Mouse (Mus musculus) embryonic facial prominence, embryonic 12.5 days (tissue): ENCODE data around the gene Tpgs1. TPM values are rescaled to one million over a fixed set of nuclear protein-coding genes. Genes with fewer than 3 reads are reported as not detected.

Source experiments
- ATAC-seq: fragments of 200-750 bp; cut with Nextera tagmentation; 2 replicates; pipeline ENCODE4 v1.8.0; 2017; ENCODE audit not compliant: insufficient number of reproducible peaks, insufficient read depth, low FRiP score, low TSS enrichment
- H3K27ac ChIP-seq: fragments of 300-500 bp; sonication (generic); 2 replicates; pipeline ENCODE4 v1.5.1; 2016; ENCODE audit warnings: mild to moderate bottlenecking
- H3K27me3 ChIP-seq: fragments of 300-500 bp; sonication (generic); 2 replicates; pipeline ENCODE4 v1.6.1; 2016; ENCODE audit warnings: mild to moderate bottlenecking, moderate library complexity
- H3K36me3 ChIP-seq: fragments of 300-500 bp; sonication (generic); 2 replicates; pipeline ENCODE4 v1.6.1; 2016; ENCODE audit warnings: mild to moderate bottlenecking
- H3K4me1 ChIP-seq: fragments of 300-500 bp; sonication (generic); 2 replicates; pipeline ENCODE4 v1.6.1; 2016
- H3K4me2 ChIP-seq: fragments of 300-500 bp; sonication (generic); replicated peaks from 2 replicates; pipeline ENCODE4 v1.6.1; 2016; ENCODE audit warnings: mild to moderate bottlenecking, moderate library complexity
- H3K4me3 ChIP-seq: fragments of 300-500 bp; sonication (generic); 2 replicates; pipeline ENCODE4 v1.5.1; 2016; ENCODE audit warnings: mild to moderate bottlenecking
- H3K9ac ChIP-seq: fragments of 300-500 bp; sonication (generic); 2 replicates; pipeline ENCODE4 v1.6.1; 2016; ENCODE audit warnings: mild to moderate bottlenecking, moderate library complexity
- H3K9me3 ChIP-seq: fragments of 300-500 bp; sonication (generic); 2 replicates; pipeline ENCODE4 v1.6.1; 2016; ENCODE audit warnings: mild to moderate bottlenecking, moderate library complexity
- WGBS: fragments of 180-500 bp; shearing (Covaris S2); methylation state at CpG from one replicate; pipeline ENCODE4 v1.1.7; 2016; 5-methylcytosine and 5-hydroxymethylcytosine counted together
- polyA plus RNA-seq: library from polyadenylated mRNA; unstranded; fragments of >200 nt; fragmentation: Nextera tagmentation; extraction: Ambion mirVana; gene quantifications from 2 replicates; pipeline ENCODE4 v1.2.1, GENCODE M21; 2016

Gene Tpgs1
- polyA plus RNA-seq, 1 experiment from 2014 or later, result 66.1 TPM

- H3K27me3 ChIP-seq, result no peaks in the 10 kb centered on the region
- peaks cover 27% of the 10 kb centered on the region for H3K4me1 ChIP-seq
- peak overlapping the region; percentile 87 for H3K4me2 ChIP-seq
- 0 out of 2 replicates have a peak overlapping the region, but pooled peaks have one; percentile 81 for H3K4me3 ChIP-seq
- ATAC-seq, result no peak
- H3K9me3 ChIP-seq, result no peaks in the 10 kb centered on the region
- H3K9ac ChIP-seq, result peak overlapping the region; percentile 93
- no peak overlapping the region for H3K27ac ChIP-seq
- peaks cover 44% of the 10 kb centered on the region for H3K36me3 ChIP-seq
- 84% methylated on average over 5 of the region's 5 CpGs for WGBS
Observed at GRCm38 (mm10) chr10:79706406-79707094, 37.4 kb downstream of the Tpgs1 start.

- no peak for ATAC-seq
- no peak overlapping the region for H3K27ac ChIP-seq
- peaks cover 50% of the 10 kb centered on the region for H3K36me3 ChIP-seq
- no peak overlapping the region for H3K9ac ChIP-seq
- no peaks in the 10 kb centered on the region for H3K27me3 ChIP-seq
- H3K4me2 ChIP-seq, result no peak overlapping the region
- no peaks in the 10 kb centered on the region for H3K9me3 ChIP-seq
- peaks cover 26% of the 10 kb centered on the region for H3K4me1 ChIP-seq
- WGBS, result 71% methylated on average over 1 of the region's 1 CpGs
- no peak overlapping the region for H3K4me3 ChIP-seq
Observed at GRCm38 (mm10) chr10:79707162-79707561, 38.0 kb downstream of the Tpgs1 start.

- Histone ChIP-seq H3K4me2 (no peak overlapping the region), H3K4me3 (no peak overlapping the region), H3K9me3 (no peaks in the 10 kb centered on the region), H3K4me1 (peaks cover 26% of the 10 kb centered on the region), H3K27me3 (no peaks in the 10 kb centered on the region), H3K9ac (no peak overlapping the region), H3K27ac (no peak overlapping the region), H3K36me3 (peaks cover 51% of the 10 kb centered on the region)
- WGBS, result 69% methylated on average over 4 of the region's 4 CpGs
- no peak for ATAC-seq
Observed at GRCm38 (mm10) chr10:79707759-79708158, 38.6 kb downstream of the Tpgs1 start.

- Histone ChIP-seq H3K4me2 (no peak overlapping the region), H3K27ac (no peak overlapping the region), H3K9ac (no peak overlapping the region), H3K36me3 (peaks cover 51% of the 10 kb centered on the region), H3K4me3 (no peak overlapping the region), H3K4me1 (peaks cover 26% of the 10 kb centered on the region), H3K27me3 (0 out of 2 replicates have a peak, but pooled peaks cover 2% of the 10 kb centered on the region), H3K9me3 (no peaks in the 10 kb centered on the region)
- WGBS, result 89% methylated on average over 21 of the region's 21 CpGs
- no peak for ATAC-seq
Observed at GRCm38 (mm10) chr10:79708668-79709067, 39.5 kb downstream of the Tpgs1 start.

- no peak overlapping the region for H3K9ac ChIP-seq
Observed at GRCm38 (mm10) chr10:79709307-79709706, 40.1 kb downstream of the Tpgs1 start.

GRCm38 (mm10) chr10:79712029-79712428 lies 42.9 kb downstream of the Tpgs1 start:
- Histone ChIP-seq H3K36me3 (peaks cover 51% of the 10 kb centered on the region), H3K4me1 (peaks cover 11% of the 10 kb centered on the region), H3K27me3 (peaks cover 35% of the 10 kb centered on the region), H3K4me2 (no peak overlapping the region), H3K9ac (no peak overlapping the region), H3K4me3 (no peak overlapping the region), H3K27ac (no peak overlapping the region), H3K9me3 (no peaks in the 10 kb centered on the region)
- WGBS, result 89% methylated on average over 1 of the region's 1 CpGs
- no peak for ATAC-seq

More at GRCm38 (mm10) chr10:79709307-79709706, 40.1 kb downstream of the Tpgs1 start:
- Histone ChIP-seq H3K4me3 (no peak overlapping the region), H3K36me3 (peaks cover 51% of the 10 kb centered on the region), H3K27me3 (0 out of 2 replicates have a peak, but pooled peaks cover 8% of the 10 kb centered on the region), H3K27ac (no peak overlapping the region), H3K4me2 (no peak overlapping the region), H3K9me3 (no peaks in the 10 kb centered on the region), H3K4me1 (peaks cover 26% of the 10 kb centered on the region)
- WGBS, result 85% methylated on average over 7 of the region's 7 CpGs
- ATAC-seq, result no peak

GRCm38 (mm10) chr10:79712499-79713126 lies 43.4 kb downstream of the Tpgs1 start:
- H3K9me3 ChIP-seq, result no peaks in the 10 kb centered on the region
- WGBS, result 14% methylated on average over 4 of the region's 6 CpGs
- H3K36me3 ChIP-seq, result peaks cover 45% of the 10 kb centered on the region
- no peak overlapping the region for H3K9ac ChIP-seq
- no peak overlapping the region for H3K4me3 ChIP-seq
- no peak for ATAC-seq
- peaks cover 41% of the 10 kb centered on the region for H3K27me3 ChIP-seq
- H3K4me1 ChIP-seq, result peaks cover 14% of the 10 kb centered on the region
- H3K27ac ChIP-seq, result no peak overlapping the region
- H3K4me2 ChIP-seq, result no peak overlapping the region

- Histone ChIP-seq H3K4me1 (peaks cover 18% of the 10 kb centered on the region), H3K27ac (no peak overlapping the region), H3K9me3 (no peaks in the 10 kb centered on the region), H3K9ac (no peak overlapping the region), H3K36me3 (peaks cover 41% of the 10 kb centered on the region), H3K4me2 (no peak overlapping the region), H3K27me3 (peaks cover 47% of the 10 kb centered on the region), H3K4me3 (no peak overlapping the region)
- no peak for ATAC-seq
- 20% methylated on average over 1 of the region's 1 CpGs for WGBS
Observed at GRCm38 (mm10) chr10:79713163-79713562, 44.0 kb downstream of the Tpgs1 start.

- peaks cover 22% of the 10 kb centered on the region for H3K36me3 ChIP-seq
- H3K4me3 ChIP-seq, result no peak overlapping the region
- H3K4me1 ChIP-seq, result peaks cover 14% of the 10 kb centered on the region
- H3K4me2 ChIP-seq, result no peak overlapping the region
- H3K27ac ChIP-seq, result no peak overlapping the region
- no peak overlapping the region for H3K9ac ChIP-seq
- H3K9me3 ChIP-seq, result no peaks in the 10 kb centered on the region
- ATAC-seq, result no peak
- WGBS, result 63% methylated on average over 4 of the region's 4 CpGs
- H3K27me3 ChIP-seq, result peaks cover 57% of the 10 kb centered on the region
Observed at GRCm38 (mm10) chr10:79714996-79715395, 45.8 kb downstream of the Tpgs1 start.

GRCm38 (mm10) chr10:79716254-79716987 lies 47.3 kb downstream of the Tpgs1 start, which contains the start of gene Hcn2:
TSS of gene Hcn2 (plus strand) at chr10:79716634.
- peak within 1 kb of the TSS; percentile 56 for H3K4me3 ChIP-seq
- peak within 1 kb of the TSS; percentile 57 for H3K9ac ChIP-seq
- H3K4me1 ChIP-seq, result peaks cover 14% of the 10 kb centered on the region
- H3K27me3 ChIP-seq, result peaks cover 57% of the 10 kb centered on the region
- WGBS, result 2% methylated on average over 81 of the region's 91 CpGs
- H3K4me2 ChIP-seq, result peak within 1 kb of the TSS; percentile 98
- no peaks in the 10 kb centered on the region for H3K9me3 ChIP-seq
- peaks cover 8% of the 10 kb centered on the region for H3K36me3 ChIP-seq
- no peak for ATAC-seq
- H3K27ac ChIP-seq, result no peak within 1 kb of the TSS

- peak overlapping the region; percentile 98 for H3K4me2 ChIP-seq
- peaks cover 3% of the 10 kb centered on the region; the same call in 1 of the 2 replicates for H3K36me3 ChIP-seq
- no peak for ATAC-seq
- H3K27ac ChIP-seq, result no peak overlapping the region
- WGBS, result under 1% methylated on average over 44 of the region's 44 CpGs
- H3K27me3 ChIP-seq, result peaks cover 57% of the 10 kb centered on the region
- H3K4me3 ChIP-seq, result peak overlapping the region; percentile 56
- peaks cover 14% of the 10 kb centered on the region for H3K4me1 ChIP-seq
- peak overlapping the region; percentile 57 for H3K9ac ChIP-seq
- H3K9me3 ChIP-seq, result no peaks in the 10 kb centered on the region
Observed at GRCm38 (mm10) chr10:79716988-79717355, 47.8 kb downstream of the Tpgs1 start.
